Mouse (Mus musculus) liver, postnatal 0 days (tissue): ENCODE data around the gene Tns1. TPM values are rescaled to one million over a fixed set of nuclear protein-coding genes. Genes with fewer than 3 reads are reported as not detected.

ENCODE experiments used
- ATAC-seq: fragments of 200-750 bp; cut with Nextera tagmentation; 2 replicates; pipeline ENCODE4 v1.8.0; 2017; ENCODE audit warnings: mild to moderate bottlenecking, moderate library complexity
- DNase-seq: peaks from one replicate; pipeline ENCODE4 v3.0.0-alpha.2; 2016
- H3K27ac ChIP-seq: fragments of 300-500 bp; sonication (generic); 2 replicates; pipeline ENCODE4 v1.5.1; 2014; ENCODE audit warnings: antibody characterized with exemption, moderate library complexity, mild to moderate bottlenecking, low read depth
- H3K27me3 ChIP-seq: fragments of 300-500 bp; sonication (generic); 2 replicates; pipeline ENCODE4 v1.6.1; 2014; ENCODE audit warnings: low read length, control low read depth, mixed read lengths; ENCODE audit not compliant: insufficient read depth
- H3K36me3 ChIP-seq: fragments of 300-500 bp; sonication (generic); replicated peaks from 2 replicates; pipeline ENCODE4 v1.6.1; 2014; ENCODE audit warnings: mild to moderate bottlenecking, control low read depth, low read length, moderate library complexity, mixed read lengths; ENCODE audit not compliant: insufficient read depth
- H3K4me1 ChIP-seq: fragments of 300-500 bp; sonication (generic); 2 replicates; pipeline ENCODE4 v1.6.1; 2014; ENCODE audit warnings: antibody characterized with exemption, mild to moderate bottlenecking, control low read depth; ENCODE audit not compliant: insufficient read depth
- H3K4me2 ChIP-seq: fragments of 300-500 bp; sonication (generic); 2 replicates; pipeline ENCODE4 v1.6.1; 2014; ENCODE audit warnings: low read depth, mild to moderate bottlenecking, low read length, moderate library complexity, mixed read lengths
- H3K4me3 ChIP-seq: fragments of 300-500 bp; sonication (generic); 2 replicates; pipeline ENCODE4 v1.5.1; 2014; ENCODE audit warnings: low read depth, low read length
- H3K9ac ChIP-seq: fragments of 300-500 bp; sonication (generic); replicated peaks from 2 replicates; pipeline ENCODE4 v1.6.1; 2014; ENCODE audit warnings: mild to moderate bottlenecking, moderate library complexity
- H3K9me3 ChIP-seq: fragments of 300-500 bp; sonication (generic); 2 replicates; pipeline ENCODE4 v1.6.1; 2016; ENCODE audit warnings: mild to moderate bottlenecking, control low read depth, low read length, mixed read lengths
- CTCF ChIP-seq: sonication (generic); IDR thresholded peaks from 2 replicates; pipeline ENCODE4 v1.5.1; 2016; ENCODE audit warnings: antibody characterized with exemption, low read depth
- EP300 ChIP-seq: IDR thresholded peaks from 2 replicates; pipeline ENCODE4 v1.6.1; 2016; ENCODE audit warnings: antibody characterized with exemption, low read depth, mild to moderate bottlenecking
- WGBS: fragments of 180-500 bp; shearing (Covaris S2); extraction: QIAGEN DNeasy Blood & Tissue Kit; methylation state at CpG from one replicate; pipeline ENCODE4 v1.1.7; 2014; ENCODE audit not compliant: insufficient replicate concordance; 5-methylcytosine and 5-hydroxymethylcytosine counted together
- polyA plus RNA-seq: library from polyadenylated mRNA; unstranded; fragments of >200 nt; fragmentation: Nextera tagmentation; extraction: Ambion mirVana; gene quantifications from 2 replicates; pipeline ENCODE4 v1.2.1, GENCODE M21; 2015

Gene Tns1
- polyA plus RNA-seq, 1 experiment from 2014 or later, result 12.1 TPM

- ATAC-seq (no peak), DNase-seq (no peak)
- Histone ChIP-seq H3K27me3 (no peaks in the 10 kb centered on the region), H3K4me3 (no peak overlapping the region), H3K36me3 (no peaks in the 10 kb centered on the region), H3K4me1 (peaks cover 7% of the 10 kb centered on the region), H3K27ac (no peak overlapping the region), H3K9ac (no peak overlapping the region), H3K4me2 (no peak overlapping the region), H3K9me3 (no peaks in the 10 kb centered on the region)
- TF ChIP-seq CTCF (no peak), EP300 (no peak)
- 67% methylated on average over 8 of the region's 8 CpGs for WGBS
Measured at GRCm38 (mm10) chr1:74130883-74131659, 6.8 kb upstream of the Tns1 start.

GRCm38 (mm10) chr1:74124991-74125552 lies 823 bp upstream of the Tns1 start, which contains the start of gene Rufy4:
Gene Rufy4, plus strand, starts transcription at chr1:74125541.
- H3K9ac ChIP-seq, result peak within 1 kb of the TSS; percentile 39
- peaks cover 9% of the 10 kb centered on the region; the same call in 1 of the 2 replicates for H3K4me1 ChIP-seq
- TF ChIP-seq CTCF (peak; percentile 81), EP300 (no peak)
- no peaks in the 10 kb centered on the region for H3K9me3 ChIP-seq
- peak within 1 kb of the TSS; percentile 47 for H3K4me3 ChIP-seq
- no peaks in the 10 kb centered on the region for H3K36me3 ChIP-seq
- WGBS, result under 1% methylated on average over 12 of the region's 12 CpGs
- ATAC-seq, result peak; percentile 71
- peak; percentile 79 for DNase-seq
- peaks cover 11% of the 10 kb centered on the region; the same call in 1 of the 2 replicates for H3K27me3 ChIP-seq
- H3K4me2 ChIP-seq, result peak within 1 kb of the TSS; percentile 83
- no peak within 1 kb of the TSS for H3K27ac ChIP-seq

- 60% methylated on average over 8 of the region's 8 CpGs for WGBS
- DNase-seq, result no peak
Measured at GRCm38 (mm10) chr1:74123215-74123614, 1.0 kb downstream of the Tns1 start.

GRCm38 (mm10) chr1:74121821-74122576 lies 2.2 kb downstream of the Tns1 start:
- Histone ChIP-seq H3K4me3 (no peak overlapping the region), H3K27me3 (peaks cover 11% of the 10 kb centered on the region; the same call in 1 of the 2 replicates), H3K36me3 (no peaks in the 10 kb centered on the region), H3K4me1 (peaks cover 9% of the 10 kb centered on the region; the same call in 1 of the 2 replicates), H3K4me2 (no peak overlapping the region), H3K27ac (no peak overlapping the region), H3K9ac (no peak overlapping the region), H3K9me3 (no peaks in the 10 kb centered on the region)
- DNase-seq, result no peak
- 47% methylated on average over 9 of the region's 9 CpGs for WGBS
- no peak for TF ChIP-seq CTCF
- no peak for TF ChIP-seq EP300
- no peak for ATAC-seq

More at GRCm38 (mm10) chr1:74123215-74123614, 1.0 kb downstream of the Tns1 start:
- no peaks in the 10 kb centered on the region for H3K36me3 ChIP-seq
- peaks cover 9% of the 10 kb centered on the region; the same call in 1 of the 2 replicates for H3K4me1 ChIP-seq
- no peak overlapping the region for H3K9ac ChIP-seq
- TF ChIP-seq CTCF (no peak), EP300 (no peak)
- no peak for ATAC-seq
- H3K9me3 ChIP-seq, result no peaks in the 10 kb centered on the region
- peaks cover 11% of the 10 kb centered on the region; the same call in 1 of the 2 replicates for H3K27me3 ChIP-seq
- H3K27ac ChIP-seq, result no peak overlapping the region
- H3K4me2 ChIP-seq, result no peak overlapping the region
- H3K4me3 ChIP-seq, result no peak overlapping the region

GRCm38 (mm10) chr1:74121138-74121537 lies 3.1 kb downstream of the Tns1 start:
- no peak overlapping the region for H3K9ac ChIP-seq
- no peak overlapping the region for H3K4me3 ChIP-seq
- DNase-seq (no peak), ATAC-seq (no peak)
- no peak for TF ChIP-seq CTCF
- no peak for TF ChIP-seq EP300
- H3K9me3 ChIP-seq, result no peaks in the 10 kb centered on the region
- peaks cover 11% of the 10 kb centered on the region; the same call in 1 of the 2 replicates for H3K27me3 ChIP-seq
- peaks cover 9% of the 10 kb centered on the region; the same call in 1 of the 2 replicates for H3K4me1 ChIP-seq
- WGBS, result 55% methylated on average over 7 of the region's 7 CpGs
- no peak overlapping the region for H3K4me2 ChIP-seq
- no peak overlapping the region for H3K27ac ChIP-seq
- H3K36me3 ChIP-seq, result no peaks in the 10 kb centered on the region

- no peak for DNase-seq
- Histone ChIP-seq H3K36me3 (no peaks in the 10 kb centered on the region), H3K9me3 (no peaks in the 10 kb centered on the region), H3K9ac (no peak overlapping the region), H3K4me3 (no peak overlapping the region), H3K4me2 (no peak overlapping the region), H3K4me1 (0 out of 2 replicates have a peak, but pooled peaks cover 2% of the 10 kb centered on the region), H3K27me3 (peaks cover 11% of the 10 kb centered on the region; the same call in 1 of the 2 replicates), H3K27ac (no peak overlapping the region)
- TF ChIP-seq EP300, result no peak
- TF ChIP-seq CTCF, result no peak
- WGBS, result 80% methylated on average over 1 of the region's 1 CpGs
- no peak for ATAC-seq
Measured at GRCm38 (mm10) chr1:74119115-74119514, 5.1 kb downstream of the Tns1 start.
